Mouse (Mus musculus): Measurements from ENCODE around the gene Brdt. TPM values are rescaled to one million over a fixed set of nuclear protein-coding genes. Genes with fewer than 3 reads are reported as not detected.

Gene Brdt
- polyA plus RNA-seq, 1 experiment from 2014 or later: 2.9 TPM

DNA sequence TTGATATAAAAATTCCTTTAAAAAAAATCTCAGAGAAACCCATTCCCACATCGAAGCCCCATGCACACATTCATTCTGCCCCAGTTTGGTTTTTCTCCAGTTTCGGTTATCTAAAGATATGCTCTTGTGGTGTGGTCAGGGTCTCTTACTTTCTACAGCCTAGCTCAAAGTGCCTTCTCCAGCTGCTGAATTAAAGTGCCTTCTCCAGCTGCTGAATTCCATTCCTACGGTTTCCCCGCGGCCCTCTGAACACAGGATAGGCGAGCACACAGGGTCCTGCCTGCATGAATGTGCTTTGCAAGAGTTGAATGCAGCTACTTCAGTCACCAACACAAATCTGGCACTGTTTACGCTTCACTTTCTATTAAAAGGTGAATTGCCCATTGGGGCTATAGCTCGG, 41.0 kb upstream of the Brdt start:
- peaks cover 6% of the 10 kb centered on the region; the same call in 1 of the 2 replicates for H3K27me3 ChIP-seq (ENCODE audit: control insufficient read depth, insufficient read depth, low read length)
- no peak overlapping the region for H3K27ac ChIP-seq (ENCODE audit: low read depth, low read length)
- ATAC-seq (ENCODE audit: insufficient read depth, low FRiP score, low TSS enrichment) (no peak), DNase-seq (ENCODE audit: low spot score) (no peak)
- H3K36me3 ChIP-seq (ENCODE audit: control insufficient read depth, insufficient read depth, low read length): no peaks in the 10 kb centered on the region
- H3K9me3 ChIP-seq (ENCODE audit: control insufficient read depth, low read length): no peaks in the 10 kb centered on the region
- WGBS: 40% methylated on average over 8 of the region's 8 CpGs
- peak overlapping the region; percentile 73; the same call in 1 of the 2 replicates for H3K4me3 ChIP-seq (ENCODE audit: low read depth, low read length)
- no peak overlapping the region for H3K9ac ChIP-seq (ENCODE audit: low read length)
- H3K4me2 ChIP-seq (ENCODE audit: low read depth): peak overlapping the region; percentile 98; the same call in 1 of the 2 replicates
- peaks cover 3% of the 10 kb centered on the region; the same call in 1 of the 2 replicates for H3K4me1 ChIP-seq (ENCODE audit: control insufficient read depth, insufficient read depth, low read length)

DNA sequence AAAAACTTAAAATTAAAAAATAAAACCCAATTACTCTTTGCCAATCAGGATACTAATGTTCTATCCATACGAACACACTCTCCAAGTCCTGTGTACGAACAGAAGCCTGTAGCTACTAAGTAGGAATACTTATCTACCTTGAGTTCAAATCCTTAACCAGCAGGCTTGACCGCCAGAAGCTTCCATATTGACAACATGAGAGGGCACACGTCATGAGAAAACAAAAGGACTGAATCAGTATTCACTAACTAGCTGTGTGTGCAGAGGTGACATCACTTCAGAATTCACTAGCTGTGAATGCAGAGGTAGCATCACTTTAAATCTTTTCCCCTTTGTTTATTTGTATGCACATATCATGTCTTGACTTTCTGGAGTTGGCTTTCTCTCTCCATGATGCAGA, 36.9 kb upstream of the Brdt start:
- no peak overlapping the region for H3K9ac ChIP-seq (ENCODE audit: low read length)
- DNase-seq (ENCODE audit: low spot score) (no peak), ATAC-seq (ENCODE audit: insufficient read depth, low FRiP score, low TSS enrichment) (no peak)
- H3K9me3 ChIP-seq (ENCODE audit: control insufficient read depth, low read length): no peaks in the 10 kb centered on the region
- no peak overlapping the region for H3K4me3 ChIP-seq (ENCODE audit: low read depth, low read length)
- H3K27me3 ChIP-seq (ENCODE audit: control insufficient read depth, insufficient read depth, low read length): no peaks in the 10 kb centered on the region
- WGBS: 87% methylated on average over 4 of the region's 4 CpGs
- no peak overlapping the region for H3K4me2 ChIP-seq (ENCODE audit: low read depth)
- H3K27ac ChIP-seq (ENCODE audit: low read depth, low read length): no peak overlapping the region
- H3K36me3 ChIP-seq (ENCODE audit: control insufficient read depth, insufficient read depth, low read length): no peaks in the 10 kb centered on the region
- no peaks in the 10 kb centered on the region for H3K4me1 ChIP-seq (ENCODE audit: control insufficient read depth, insufficient read depth, low read length)

DNA sequence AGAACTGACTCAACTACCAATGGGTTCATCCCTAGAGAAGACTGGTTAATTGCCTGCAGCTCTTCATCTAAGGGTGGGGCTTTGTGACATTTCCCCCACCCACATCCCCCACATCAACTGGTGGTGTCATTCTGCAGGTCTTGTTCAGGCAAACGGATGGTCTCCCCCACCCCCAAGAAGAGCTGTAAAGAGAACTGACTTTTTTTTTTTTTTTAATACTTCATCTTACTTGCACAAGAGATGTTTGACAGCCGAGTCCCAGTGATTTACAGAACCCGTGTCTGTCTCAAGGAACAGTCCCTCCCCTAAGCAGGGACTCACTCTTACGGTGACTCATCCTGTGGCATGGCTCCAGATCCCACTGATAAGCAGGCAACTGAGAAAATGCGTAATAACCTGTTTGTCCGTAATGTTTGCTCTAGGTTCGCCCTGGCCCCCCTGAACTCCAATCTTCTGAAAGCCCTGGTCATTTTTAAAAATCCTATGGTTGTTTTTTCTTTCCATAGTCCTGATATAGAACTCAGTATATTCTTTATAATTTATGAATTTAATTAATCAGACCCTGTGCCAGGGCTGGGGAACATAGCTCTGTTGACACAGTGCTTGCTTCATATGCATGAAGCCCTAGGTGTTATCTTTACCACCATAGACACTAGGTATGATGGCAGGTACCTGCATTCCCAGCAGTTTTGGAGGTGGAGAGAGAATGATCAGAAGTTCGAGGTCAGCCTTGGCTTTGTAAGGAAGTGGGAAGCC, 35.7 kb upstream of the Brdt start:
- no peak for DNase-seq (ENCODE audit: low spot score)
- ATAC-seq (ENCODE audit: insufficient read depth, low FRiP score, low TSS enrichment): no peak

GRCm38 (mm10) chr5:107295817-107296511, 35.0 kb upstream of the Brdt start:
- DNase-seq (ENCODE audit: low spot score): no peak
- ATAC-seq (ENCODE audit: insufficient read depth, low FRiP score, low TSS enrichment): no peak

More for the DNA sequence above, 35.7 kb upstream of the Brdt start:
- Histone ChIP-seq H3K27ac (ENCODE audit: low read depth, low read length) (no peak overlapping the region), H3K4me1 (ENCODE audit: control insufficient read depth, insufficient read depth, low read length) (no peaks in the 10 kb centered on the region), H3K4me3 (ENCODE audit: low read depth, low read length) (no peak overlapping the region), H3K4me2 (ENCODE audit: low read depth) (no peak overlapping the region), H3K9me3 (ENCODE audit: control insufficient read depth, low read length) (no peaks in the 10 kb centered on the region), H3K36me3 (ENCODE audit: control insufficient read depth, insufficient read depth, low read length) (no peaks in the 10 kb centered on the region), H3K9ac (ENCODE audit: low read length) (no peak overlapping the region), H3K27me3 (ENCODE audit: control insufficient read depth, insufficient read depth, low read length) (no peaks in the 10 kb centered on the region)
- 75% methylated on average over 8 of the region's 8 CpGs for WGBS

DNA sequence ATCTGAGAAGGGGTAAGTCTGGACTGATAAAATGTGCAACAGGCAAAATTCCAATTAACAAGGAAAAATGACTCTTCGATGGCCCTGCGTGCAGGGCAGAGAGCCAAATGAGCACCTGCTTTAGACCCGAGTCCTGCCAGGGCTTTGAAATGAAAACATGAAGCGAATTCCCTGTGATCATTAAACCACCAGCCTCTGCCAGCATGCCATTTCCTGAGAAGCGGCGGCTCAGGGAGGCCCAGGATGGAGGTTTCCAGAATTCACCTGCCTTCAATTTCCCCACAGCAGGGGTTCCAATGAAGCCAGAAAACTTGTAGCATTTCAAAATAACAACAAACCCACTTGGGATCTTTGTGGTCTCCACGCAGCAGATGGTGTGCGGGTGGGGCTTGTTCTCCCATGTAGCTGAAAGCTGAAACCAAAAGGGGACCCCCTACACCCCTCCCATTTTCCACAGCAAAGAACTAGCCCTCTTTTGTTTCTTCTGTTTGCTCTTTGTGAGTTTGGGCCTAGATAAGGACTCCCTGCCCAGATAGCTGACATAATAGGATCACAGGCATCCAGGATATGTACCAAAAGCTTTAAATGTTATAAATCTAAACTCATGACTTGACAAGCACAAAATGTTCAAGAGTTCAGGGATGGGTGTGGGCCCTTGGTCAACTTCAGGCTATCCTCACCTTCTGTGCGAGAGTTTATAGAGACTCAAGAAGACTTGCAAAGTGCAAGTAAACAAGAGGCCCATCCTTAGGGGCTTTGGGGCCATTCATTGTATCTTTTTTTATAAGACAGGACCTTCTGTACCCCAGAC, 34.2 kb upstream of the Brdt start:
- Histone ChIP-seq H3K9ac (ENCODE audit: low read length) (no peak overlapping the region), H3K4me2 (ENCODE audit: low read depth) (no peak overlapping the region), H3K4me1 (ENCODE audit: control insufficient read depth, insufficient read depth, low read length) (no peaks in the 10 kb centered on the region), H3K36me3 (ENCODE audit: control insufficient read depth, insufficient read depth, low read length) (no peaks in the 10 kb centered on the region), H3K9me3 (ENCODE audit: control insufficient read depth, low read length) (no peaks in the 10 kb centered on the region), H3K27ac (ENCODE audit: low read depth, low read length) (no peak overlapping the region), H3K27me3 (ENCODE audit: control insufficient read depth, insufficient read depth, low read length) (no peaks in the 10 kb centered on the region), H3K4me3 (ENCODE audit: low read depth, low read length) (no peak overlapping the region)
- ATAC-seq (ENCODE audit: insufficient read depth, low FRiP score, low TSS enrichment) (no peak), DNase-seq (ENCODE audit: low spot score) (no peak)
- WGBS: 47% methylated on average over 9 of the region's 9 CpGs

More at GRCm38 (mm10) chr5:107295817-107296511, 35.0 kb upstream of the Brdt start:
- Histone ChIP-seq H3K27me3 (ENCODE audit: control insufficient read depth, insufficient read depth, low read length) (no peaks in the 10 kb centered on the region), H3K9me3 (ENCODE audit: control insufficient read depth, low read length) (no peaks in the 10 kb centered on the region), H3K27ac (ENCODE audit: low read depth, low read length) (no peak overlapping the region), H3K9ac (ENCODE audit: low read length) (no peak overlapping the region), H3K36me3 (ENCODE audit: control insufficient read depth, insufficient read depth, low read length) (no peaks in the 10 kb centered on the region), H3K4me2 (ENCODE audit: low read depth) (no peak overlapping the region), H3K4me3 (ENCODE audit: low read depth, low read length) (no peak overlapping the region), H3K4me1 (ENCODE audit: control insufficient read depth, insufficient read depth, low read length) (no peaks in the 10 kb centered on the region)
- WGBS: 72% methylated on average over 16 of the region's 16 CpGs

DNA sequence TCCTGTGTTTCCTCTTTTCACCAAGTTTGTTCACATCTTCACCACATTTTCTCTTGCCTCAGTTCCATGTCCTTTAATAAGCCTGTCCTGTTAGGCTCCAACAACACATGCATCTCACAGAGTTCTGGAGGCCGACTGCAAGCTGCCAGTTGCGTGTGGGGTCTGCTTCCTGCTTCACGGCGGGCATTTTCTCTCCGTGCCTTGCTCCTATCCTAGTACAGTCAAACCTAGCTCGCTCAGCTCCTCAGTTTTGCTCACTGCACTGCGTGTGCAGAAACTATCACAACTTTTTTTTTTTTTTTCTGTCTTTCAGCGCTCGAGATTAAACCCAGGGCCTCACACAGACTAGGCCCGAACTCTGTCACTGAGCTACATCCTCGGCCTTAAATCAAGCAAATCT, 32.1 kb upstream of the Brdt start:
- H3K27ac ChIP-seq (ENCODE audit: low read depth, low read length): no peak overlapping the region
- WGBS: 81% methylated on average over 11 of the region's 11 CpGs

GRCm38 (mm10) chr5:107303350-107303861, 27.6 kb upstream of the Brdt start:
- 56% methylated on average over 11 of the region's 11 CpGs for WGBS
- ATAC-seq (ENCODE audit: insufficient read depth, low FRiP score, low TSS enrichment) (no peak), DNase-seq (ENCODE audit: low spot score) (no peak)
- H3K27me3 ChIP-seq (ENCODE audit: control insufficient read depth, insufficient read depth, low read length): no peaks in the 10 kb centered on the region
- no peaks in the 10 kb centered on the region for H3K36me3 ChIP-seq (ENCODE audit: control insufficient read depth, insufficient read depth, low read length)
- H3K9me3 ChIP-seq (ENCODE audit: control insufficient read depth, low read length): no peaks in the 10 kb centered on the region
- no peak overlapping the region for H3K27ac ChIP-seq (ENCODE audit: low read depth, low read length)
- H3K9ac ChIP-seq (ENCODE audit: low read length): no peak overlapping the region
- H3K4me3 ChIP-seq (ENCODE audit: low read depth, low read length): no peak overlapping the region
- H3K4me2 ChIP-seq (ENCODE audit: low read depth): no peak overlapping the region
- no peaks in the 10 kb centered on the region for H3K4me1 ChIP-seq (ENCODE audit: control insufficient read depth, insufficient read depth, low read length)

More for the DNA sequence above, 32.1 kb upstream of the Brdt start:
- DNase-seq (ENCODE audit: low spot score) (no peak), ATAC-seq (ENCODE audit: insufficient read depth, low FRiP score, low TSS enrichment) (no peak)
- Histone ChIP-seq H3K9me3 (ENCODE audit: control insufficient read depth, low read length) (no peaks in the 10 kb centered on the region), H3K36me3 (ENCODE audit: control insufficient read depth, insufficient read depth, low read length) (no peaks in the 10 kb centered on the region), H3K4me2 (ENCODE audit: low read depth) (no peak overlapping the region), H3K27me3 (ENCODE audit: control insufficient read depth, insufficient read depth, low read length) (no peaks in the 10 kb centered on the region), H3K4me3 (ENCODE audit: low read depth, low read length) (no peak overlapping the region), H3K4me1 (ENCODE audit: control insufficient read depth, insufficient read depth, low read length) (no peaks in the 10 kb centered on the region), H3K9ac (ENCODE audit: low read length) (no peak overlapping the region)

DNA sequence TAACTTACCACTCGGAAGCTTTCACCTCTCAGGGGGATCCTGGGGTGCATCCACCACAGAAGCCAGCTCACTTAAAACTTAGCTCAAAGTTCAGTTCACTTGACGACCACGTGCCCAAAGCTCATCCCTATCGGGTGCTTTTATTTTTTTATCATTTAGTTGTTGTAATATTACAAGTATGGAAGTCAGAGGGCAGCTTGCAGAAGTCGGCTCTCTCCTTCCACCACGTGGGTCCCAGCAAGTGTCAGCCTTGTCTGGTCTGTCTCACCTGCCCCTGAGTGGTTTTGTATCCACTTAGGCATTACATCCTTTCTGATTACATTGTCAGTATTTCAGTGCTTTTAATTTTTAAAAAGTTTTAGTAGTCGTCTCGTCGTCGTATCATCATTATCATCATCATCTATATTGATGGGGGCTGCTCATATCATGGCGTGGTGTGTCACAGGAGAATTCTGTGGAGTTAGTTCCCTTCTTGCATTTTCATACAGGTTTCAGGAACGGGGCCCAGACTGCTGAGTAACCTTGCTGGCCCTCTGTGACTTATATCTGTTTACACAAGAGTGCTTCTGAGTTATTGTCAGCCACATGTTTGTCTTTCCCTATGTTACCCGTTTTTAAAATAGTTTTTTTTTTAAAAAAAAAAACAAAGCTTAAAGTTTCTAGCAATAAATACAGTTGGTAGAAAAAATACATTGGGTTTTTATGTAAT, 26.7 kb upstream of the Brdt start:
- no peak overlapping the region for H3K27ac ChIP-seq (ENCODE audit: low read depth, low read length)
- no peaks in the 10 kb centered on the region for H3K27me3 ChIP-seq (ENCODE audit: control insufficient read depth, insufficient read depth, low read length)
- H3K36me3 ChIP-seq (ENCODE audit: control insufficient read depth, insufficient read depth, low read length): no peaks in the 10 kb centered on the region
- H3K4me1 ChIP-seq (ENCODE audit: control insufficient read depth, insufficient read depth, low read length): no peaks in the 10 kb centered on the region
- no peak for ATAC-seq (ENCODE audit: insufficient read depth, low FRiP score, low TSS enrichment)
- no peak overlapping the region for H3K4me3 ChIP-seq (ENCODE audit: low read depth, low read length)
- no peak overlapping the region for H3K9ac ChIP-seq (ENCODE audit: low read length)
- no peak overlapping the region for H3K4me2 ChIP-seq (ENCODE audit: low read depth)
- no peak for DNase-seq (ENCODE audit: low spot score)
- no peaks in the 10 kb centered on the region for H3K9me3 ChIP-seq (ENCODE audit: control insufficient read depth, low read length)
- 78% methylated on average over 13 of the region's 13 CpGs for WGBS
